Mouse (Mus musculus): ENCODE measurements at regions not wholly inside any gene's neighbourhood (a gene's known extent, or its start where the extent isn't known, plus 50 kb on each side); places are given as distances from the start of the nearest gene placed in this dataset.

DNA sequence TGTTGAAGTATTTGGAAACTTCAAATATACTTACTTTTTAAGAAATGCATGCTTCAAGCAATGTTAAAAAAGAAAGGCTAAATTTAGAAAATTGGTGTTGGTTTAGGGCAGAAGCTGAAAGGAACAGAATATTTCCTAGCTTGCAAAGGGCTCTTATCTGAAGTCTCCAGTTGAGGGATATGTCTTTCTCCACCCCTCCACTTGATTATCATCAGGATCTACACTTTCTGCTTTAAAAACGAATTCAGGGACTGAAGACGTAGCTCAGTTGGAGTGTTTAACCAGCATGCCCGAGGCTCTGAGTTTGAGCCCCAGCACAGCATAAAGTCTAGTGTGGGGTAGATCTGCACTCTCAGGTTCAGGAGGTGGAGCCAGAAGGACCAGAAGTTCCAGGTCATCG, 144.9 kb upstream of the Syt6 start:
- Histone ChIP-seq H3K36me3 (no peaks in the 10 kb centered on the region), H3K4me3 (no peak overlapping the region), H3K27ac (no peak overlapping the region), H3K4me2 (replicated peaks) (no peak overlapping the region), H3K27me3 (no peaks in the 10 kb centered on the region), H3K4me1 (no peaks in the 10 kb centered on the region), H3K9ac (no peak overlapping the region), H3K9me3 (replicated peaks) (no peaks in the 10 kb centered on the region)
- ATAC-seq (ENCODE audit: low FRiP score), result no peak
- WGBS, result 82% methylated on average over 4 of the region's 4 CpGs

DNA sequence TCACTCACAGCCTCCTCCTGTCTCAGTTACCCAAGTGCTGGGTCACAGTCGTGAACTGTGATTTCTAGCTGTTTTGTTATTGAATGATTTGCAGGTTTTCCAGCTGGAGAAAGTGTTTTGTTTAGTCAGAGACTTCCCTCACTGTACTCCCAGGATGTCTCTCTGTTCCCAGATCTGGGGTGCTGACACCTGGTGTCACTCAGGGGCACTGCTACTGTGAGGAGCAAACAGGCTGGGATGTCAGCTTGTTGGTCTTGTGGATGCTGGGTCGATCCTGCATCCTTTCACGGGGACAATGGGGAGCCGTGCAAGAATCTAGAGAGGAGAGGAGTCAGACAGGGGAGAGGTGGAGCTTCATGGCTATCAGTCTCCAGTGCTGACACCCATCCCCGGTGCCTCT, 142.8 kb upstream of the Syt6 start:
- no peak for ATAC-seq (ENCODE audit: low FRiP score)

DNA sequence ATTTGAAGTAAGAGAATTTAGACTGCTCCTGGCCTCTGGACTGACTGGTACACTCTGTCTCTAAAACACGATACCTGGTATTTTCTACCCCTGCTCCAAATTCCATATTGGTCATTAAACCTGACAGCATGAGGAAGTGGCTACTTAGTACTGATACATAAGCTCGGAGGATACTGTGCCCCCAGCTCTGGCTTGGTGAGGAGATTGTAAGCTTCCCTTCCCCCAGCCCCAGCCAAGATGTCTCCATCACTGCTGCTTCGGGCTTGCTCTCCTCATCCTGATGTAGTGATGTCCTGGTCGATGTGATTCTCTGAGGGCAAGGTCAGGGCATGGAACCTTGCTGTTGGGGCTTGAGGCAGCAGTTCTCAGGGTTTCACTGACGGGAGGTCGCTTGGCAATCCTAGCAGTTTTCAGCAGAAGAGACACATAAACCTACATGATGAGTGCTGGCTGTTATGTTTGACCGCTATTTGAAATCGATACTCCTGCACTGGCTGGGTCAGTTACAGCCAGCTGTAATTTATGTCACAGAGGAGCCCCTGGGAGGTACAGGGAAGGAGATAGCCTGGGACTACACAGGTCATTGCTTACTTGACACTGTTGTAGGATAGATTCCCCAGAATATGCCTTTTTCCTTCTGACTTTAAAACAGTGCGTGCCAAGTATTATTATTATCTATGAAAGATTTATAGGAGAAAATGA, 138.0 kb upstream of the Syt6 start:
- Histone ChIP-seq H3K27me3 (no peaks in the 10 kb centered on the region), H3K9ac (no peak overlapping the region), H3K4me2 (replicated peaks) (no peak overlapping the region), H3K4me1 (no peaks in the 10 kb centered on the region), H3K36me3 (no peaks in the 10 kb centered on the region), H3K4me3 (no peak overlapping the region), H3K27ac (0 out of 2 replicates have a peak overlapping the region, but pooled peaks have one; percentile 7), H3K9me3 (replicated peaks) (no peaks in the 10 kb centered on the region)
- 69% methylated on average over 9 of the region's 9 CpGs for WGBS
- ATAC-seq (ENCODE audit: low FRiP score), result no peak

More for the DNA sequence above, 142.8 kb upstream of the Syt6 start:
- Histone ChIP-seq H3K4me2 (replicated peaks) (no peak overlapping the region), H3K9ac (no peak overlapping the region), H3K36me3 (no peaks in the 10 kb centered on the region), H3K27me3 (no peaks in the 10 kb centered on the region), H3K27ac (no peak overlapping the region), H3K4me3 (no peak overlapping the region), H3K9me3 (replicated peaks) (no peaks in the 10 kb centered on the region), H3K4me1 (no peaks in the 10 kb centered on the region)
- 30% methylated on average over 5 of the region's 5 CpGs for WGBS

DNA sequence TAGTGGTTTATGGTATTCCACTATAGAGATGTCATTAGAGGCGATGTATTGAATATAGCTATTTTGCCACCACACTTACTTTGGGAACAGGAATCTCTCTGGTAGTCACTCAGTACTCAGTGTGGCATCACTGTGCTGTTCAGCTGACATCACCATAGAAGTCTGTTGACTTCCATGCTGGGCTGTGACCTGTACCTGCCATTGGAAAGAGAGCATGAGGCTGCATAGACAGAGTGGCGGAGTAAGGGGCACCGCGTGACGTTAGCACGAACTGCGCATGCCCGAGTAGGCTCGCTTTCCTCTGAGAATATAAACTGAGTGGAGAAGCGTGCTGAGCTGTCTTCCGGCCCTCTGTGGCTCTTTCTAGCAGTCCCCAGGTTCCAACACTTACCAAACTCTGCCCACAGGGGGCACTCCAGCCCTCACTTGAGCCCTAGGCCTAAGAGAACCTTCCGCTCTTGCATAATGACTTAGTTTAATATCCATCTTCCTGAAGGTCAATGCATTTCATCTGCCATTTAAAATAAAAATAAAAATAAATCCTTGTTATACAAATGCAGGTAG, 136.2 kb upstream of the Syt6 start:
- H3K4me3 ChIP-seq, result no peak overlapping the region
- no peaks in the 10 kb centered on the region for H3K36me3 ChIP-seq
- H3K9me3 ChIP-seq (replicated peaks), result no peaks in the 10 kb centered on the region
- ATAC-seq (ENCODE audit: low FRiP score), result peak; percentile 66; the same call in 1 of the 2 replicates
- H3K4me1 ChIP-seq, result no peaks in the 10 kb centered on the region
- WGBS, result 44% methylated on average over 12 of the region's 12 CpGs
- H3K27ac ChIP-seq, result no peak overlapping the region
- H3K27me3 ChIP-seq, result no peaks in the 10 kb centered on the region
- H3K4me2 ChIP-seq (replicated peaks), result no peak overlapping the region
- no peak overlapping the region for H3K9ac ChIP-seq

DNA sequence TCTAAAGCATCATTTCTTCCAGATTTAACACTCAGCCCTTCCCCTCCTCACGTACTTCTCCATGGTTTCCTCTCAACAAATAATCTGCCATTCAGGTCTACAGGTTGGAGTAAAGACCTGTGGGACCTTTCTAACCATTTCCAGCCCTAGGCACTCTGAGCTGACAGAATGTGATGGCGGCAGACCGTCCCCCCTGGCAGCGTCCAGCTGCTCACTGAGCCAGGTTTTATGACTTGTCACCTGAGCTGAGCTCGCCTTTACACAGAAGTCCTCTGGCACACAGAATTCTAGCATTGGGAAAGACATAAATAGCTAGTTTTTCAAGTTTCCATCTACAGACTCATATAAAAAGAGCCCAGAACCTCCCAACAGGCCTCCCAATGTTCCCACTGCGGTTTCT, 131.8 kb upstream of the Syt6 start:
- Histone ChIP-seq H3K4me1 (no peaks in the 10 kb centered on the region), H3K27ac (no peak overlapping the region), H3K9ac (no peak overlapping the region), H3K9me3 (replicated peaks) (no peaks in the 10 kb centered on the region), H3K4me2 (replicated peaks) (no peak overlapping the region), H3K27me3 (no peaks in the 10 kb centered on the region), H3K36me3 (no peaks in the 10 kb centered on the region), H3K4me3 (no peak overlapping the region)
- WGBS, result 79% methylated on average over 6 of the region's 6 CpGs
- ATAC-seq (ENCODE audit: low FRiP score), result no peak

DNA sequence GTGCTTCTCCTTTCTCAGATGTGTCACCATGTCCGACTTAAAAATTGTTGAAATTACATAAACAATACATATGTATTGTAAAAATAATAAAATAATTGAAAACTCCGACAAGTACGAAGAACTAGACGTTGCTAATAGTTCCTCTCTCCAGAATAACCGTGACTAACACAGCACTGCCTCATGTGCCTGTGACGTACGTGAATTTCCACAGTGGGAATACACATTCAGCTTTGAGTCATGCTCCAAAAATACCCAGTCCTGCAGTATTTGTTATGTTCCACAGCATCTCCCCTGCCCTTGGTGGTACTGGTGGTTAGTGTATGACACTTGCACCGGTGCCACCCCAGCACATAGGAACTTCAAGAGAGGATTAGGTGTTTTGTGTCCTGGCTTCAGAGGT, 129.2 kb upstream of the Syt6 start:
- H3K4me1 ChIP-seq, result no peaks in the 10 kb centered on the region
- no peak overlapping the region for H3K27ac ChIP-seq
- H3K4me3 ChIP-seq, result no peak overlapping the region
- ATAC-seq (ENCODE audit: low FRiP score), result no peak
- no peaks in the 10 kb centered on the region for H3K9me3 ChIP-seq (replicated peaks)
- H3K27me3 ChIP-seq, result no peaks in the 10 kb centered on the region
- 89% methylated on average over 8 of the region's 8 CpGs for WGBS
- H3K36me3 ChIP-seq, result no peaks in the 10 kb centered on the region
- H3K4me2 ChIP-seq (replicated peaks), result no peak overlapping the region
- no peak overlapping the region for H3K9ac ChIP-seq

DNA sequence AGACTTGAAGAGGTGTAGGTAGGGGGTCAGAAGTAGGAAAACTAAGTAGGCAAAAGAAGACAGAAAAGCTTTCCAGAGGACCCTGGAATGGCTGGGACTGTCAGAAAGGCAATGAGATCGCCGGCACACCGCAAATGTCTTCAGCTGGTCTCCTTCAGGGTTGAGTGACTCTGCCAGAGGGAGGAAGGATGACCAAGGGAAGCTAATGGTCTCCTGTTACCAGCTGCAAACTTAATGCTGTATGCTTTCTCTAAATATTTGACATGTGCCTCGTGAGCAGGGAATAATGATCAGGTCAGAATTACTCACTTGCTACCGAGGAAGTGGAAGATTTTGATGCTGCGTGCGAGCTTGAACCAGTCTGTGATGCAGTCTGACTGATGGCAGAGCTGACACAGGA, 125.2 kb upstream of the Syt6 start:
- Histone ChIP-seq H3K9me3 (replicated peaks) (no peaks in the 10 kb centered on the region), H3K27ac (no peak overlapping the region)
- ATAC-seq (ENCODE audit: low FRiP score), result no peak

DNA sequence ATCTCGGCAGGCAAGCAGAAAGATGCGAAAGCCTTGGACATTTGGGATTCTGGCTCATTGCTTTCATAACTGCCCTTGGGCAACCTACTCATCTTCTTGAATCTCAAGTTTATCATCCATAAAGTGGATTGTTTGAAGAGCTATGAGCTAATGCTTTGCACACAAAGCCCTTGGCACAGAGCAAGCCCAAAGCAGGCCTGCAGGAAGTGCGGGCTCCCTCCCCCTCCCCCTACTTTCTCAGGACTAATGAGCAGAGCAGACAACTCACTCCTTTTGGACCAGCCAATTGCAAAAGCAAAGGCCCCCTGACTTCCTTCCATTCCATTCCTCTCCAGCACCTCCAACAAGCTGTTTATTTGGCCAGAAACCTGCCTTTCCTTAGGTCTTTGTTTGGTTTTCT, 123.1 kb upstream of the Syt6 start:
- Histone ChIP-seq H3K9me3 (replicated peaks) (no peaks in the 10 kb centered on the region), H3K4me3 (no peak overlapping the region), H3K36me3 (no peaks in the 10 kb centered on the region), H3K4me2 (replicated peaks) (no peak overlapping the region), H3K4me1 (no peaks in the 10 kb centered on the region), H3K27me3 (no peaks in the 10 kb centered on the region), H3K9ac (no peak overlapping the region), H3K27ac (no peak overlapping the region)
- no peak for ATAC-seq (ENCODE audit: low FRiP score)
- 84% methylated on average over 3 of the region's 3 CpGs for WGBS

More for the DNA sequence above, 125.2 kb upstream of the Syt6 start:
- 64% methylated on average over 7 of the region's 7 CpGs for WGBS
- Histone ChIP-seq H3K4me2 (replicated peaks) (no peak overlapping the region), H3K36me3 (no peaks in the 10 kb centered on the region), H3K4me1 (no peaks in the 10 kb centered on the region), H3K9ac (no peak overlapping the region), H3K27me3 (no peaks in the 10 kb centered on the region), H3K4me3 (no peak overlapping the region)

DNA sequence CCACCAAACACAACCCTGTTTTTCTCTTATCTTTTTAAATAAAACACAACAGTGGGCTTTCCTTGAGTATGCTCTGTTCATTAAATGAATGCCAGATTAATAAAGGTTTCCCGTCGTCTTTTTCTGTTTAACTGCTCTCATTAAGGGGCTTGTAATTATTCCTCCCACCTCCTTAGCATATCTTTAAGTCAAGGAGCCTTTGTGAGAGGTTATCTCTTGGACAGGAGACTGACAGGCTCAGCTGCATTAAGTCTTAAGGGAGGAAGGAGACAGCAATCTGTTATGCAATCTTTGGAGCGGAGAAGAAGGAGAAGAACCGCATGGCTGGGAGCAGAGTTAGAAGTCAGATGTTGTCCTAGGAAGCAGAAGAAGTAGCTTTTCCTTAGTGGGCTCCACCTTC, 111.3 kb upstream of the Syt6 start:
- WGBS, result 41% methylated on average over 4 of the region's 4 CpGs
- Histone ChIP-seq H3K36me3 (no peaks in the 10 kb centered on the region), H3K4me1 (peaks cover 12% of the 10 kb centered on the region; the same call in 1 of the 2 replicates), H3K4me2 (replicated peaks) (no peak overlapping the region), H3K27me3 (no peaks in the 10 kb centered on the region), H3K9me3 (replicated peaks) (no peaks in the 10 kb centered on the region), H3K9ac (no peak overlapping the region), H3K27ac (no peak overlapping the region), H3K4me3 (no peak overlapping the region)
- no peak for ATAC-seq (ENCODE audit: low FRiP score)

DNA sequence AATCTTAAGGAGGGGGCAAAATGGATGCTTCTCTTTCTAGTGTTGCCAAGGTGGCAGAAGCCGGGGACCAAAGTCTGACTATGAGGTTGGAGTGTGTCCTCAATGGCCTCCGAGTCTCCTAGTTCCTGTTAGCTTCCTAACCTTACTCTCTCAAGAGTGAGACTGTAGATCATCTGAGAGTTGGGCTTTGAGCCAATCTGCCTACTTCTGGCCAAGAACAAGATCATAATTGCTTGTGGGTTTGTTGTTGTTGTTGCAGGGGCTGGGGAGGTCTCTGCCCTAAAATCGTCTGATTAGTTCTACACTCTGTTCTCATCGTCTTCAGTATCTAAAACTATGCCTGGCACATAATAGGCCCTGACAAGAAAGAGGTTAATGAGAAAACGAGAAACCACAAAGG, 110.8 kb upstream of the Syt6 start:
- H3K4me1 ChIP-seq, result peaks cover 12% of the 10 kb centered on the region; the same call in 1 of the 2 replicates
- 68% methylated on average over 5 of the region's 5 CpGs for WGBS
- no peaks in the 10 kb centered on the region for H3K36me3 ChIP-seq
- H3K9me3 ChIP-seq (replicated peaks), result no peaks in the 10 kb centered on the region
- ATAC-seq (ENCODE audit: low FRiP score), result no peak
- H3K4me2 ChIP-seq (replicated peaks), result no peak overlapping the region
- H3K27ac ChIP-seq, result no peak overlapping the region
- no peak overlapping the region for H3K4me3 ChIP-seq
- H3K27me3 ChIP-seq, result no peaks in the 10 kb centered on the region
- no peak overlapping the region for H3K9ac ChIP-seq

DNA sequence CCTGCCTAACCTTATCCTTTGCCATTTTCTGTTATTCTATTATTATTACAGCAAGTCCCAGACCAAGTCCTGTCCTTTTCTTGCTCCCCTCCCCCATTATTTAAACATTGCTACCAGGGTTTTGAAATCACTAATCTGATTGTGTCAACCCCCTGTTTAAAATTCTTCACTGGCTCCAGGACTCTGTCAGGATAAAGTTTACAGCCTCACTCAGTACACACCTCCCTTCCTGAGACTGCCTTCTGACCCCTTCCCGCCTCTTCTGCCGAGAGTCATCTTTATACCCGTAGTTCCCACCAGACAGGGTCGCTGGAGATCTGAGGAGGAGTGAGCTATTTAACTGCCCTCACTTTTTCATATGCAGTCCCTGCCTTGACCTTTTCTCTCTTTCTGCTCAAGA, 110.3 kb upstream of the Syt6 start:
- Histone ChIP-seq H3K4me3 (no peak overlapping the region), H3K27me3 (no peaks in the 10 kb centered on the region), H3K27ac (no peak overlapping the region), H3K9me3 (replicated peaks) (no peaks in the 10 kb centered on the region), H3K4me2 (replicated peaks) (no peak overlapping the region), H3K4me1 (peaks cover 12% of the 10 kb centered on the region; the same call in 1 of the 2 replicates), H3K36me3 (no peaks in the 10 kb centered on the region), H3K9ac (no peak overlapping the region)
- ATAC-seq (ENCODE audit: low FRiP score), result no peak
- 34% methylated on average over 4 of the region's 4 CpGs for WGBS

DNA sequence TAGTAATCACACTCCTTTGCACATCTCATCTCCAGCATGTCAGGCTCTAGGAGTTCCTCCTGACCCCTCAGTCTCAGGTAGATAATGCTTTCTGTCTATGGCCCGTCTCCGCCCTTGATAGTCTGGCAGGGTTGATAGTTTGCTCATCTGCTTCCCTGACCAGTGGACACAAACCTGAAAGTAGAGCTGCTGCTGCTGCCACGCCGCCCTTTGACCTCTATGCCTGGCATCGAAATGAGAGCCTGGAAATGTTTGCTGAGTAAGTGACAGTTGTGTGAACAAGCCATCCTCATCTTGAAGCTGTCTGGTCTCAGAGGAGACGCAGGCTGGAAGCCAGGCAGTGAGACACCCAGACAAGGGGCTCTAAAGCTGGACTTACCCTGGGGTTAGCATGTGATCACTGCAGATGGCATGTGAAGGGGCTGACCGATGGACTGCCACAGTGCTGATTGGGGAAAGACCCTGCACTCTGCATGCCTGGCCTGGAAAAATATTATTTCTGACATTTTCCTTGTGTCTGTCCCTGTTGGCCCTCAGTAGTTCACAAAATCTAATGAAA, 109.8 kb upstream of the Syt6 start:
- Histone ChIP-seq H3K9ac (no peak overlapping the region), H3K4me2 (replicated peaks) (no peak overlapping the region), H3K4me3 (no peak overlapping the region), H3K36me3 (no peaks in the 10 kb centered on the region), H3K4me1 (peaks cover 12% of the 10 kb centered on the region; the same call in 1 of the 2 replicates), H3K27ac (no peak overlapping the region), H3K9me3 (replicated peaks) (no peaks in the 10 kb centered on the region), H3K27me3 (no peaks in the 10 kb centered on the region)
- ATAC-seq (ENCODE audit: low FRiP score), result no peak
- WGBS, result 68% methylated on average over 7 of the region's 7 CpGs

DNA sequence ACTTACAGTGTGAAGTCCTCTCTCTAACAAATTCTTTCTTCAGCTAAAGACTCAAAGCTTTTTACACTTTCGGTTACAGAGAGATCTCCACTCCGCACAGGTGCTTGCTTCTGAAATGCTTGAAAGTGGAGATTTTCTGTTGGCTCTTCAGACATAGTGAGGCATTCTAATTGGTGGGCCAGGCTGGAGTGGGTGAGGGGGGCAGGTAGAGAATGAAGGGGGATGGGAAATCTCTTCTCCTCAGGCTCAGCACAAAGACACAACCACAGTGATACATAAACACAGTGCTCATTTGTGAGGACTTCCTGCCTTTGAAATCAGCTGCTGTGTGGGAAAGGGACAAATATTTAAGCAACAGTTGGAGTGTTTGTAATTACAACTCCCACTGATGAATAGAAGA, 109.1 kb upstream of the Syt6 start:
- Histone ChIP-seq H3K4me3 (no peak overlapping the region), H3K4me1 (peaks cover 12% of the 10 kb centered on the region; the same call in 1 of the 2 replicates), H3K9ac (no peak overlapping the region), H3K27ac (no peak overlapping the region), H3K36me3 (no peaks in the 10 kb centered on the region), H3K9me3 (replicated peaks) (no peaks in the 10 kb centered on the region), H3K4me2 (replicated peaks) (no peak overlapping the region), H3K27me3 (no peaks in the 10 kb centered on the region)
- WGBS, result 71% methylated on average over 2 of the region's 2 CpGs
- ATAC-seq (ENCODE audit: low FRiP score), result no peak
